Mouse (Mus musculus) E14TG2a.4 (cell line): Measurements from ENCODE around the gene Xpot.

ENCODE experiments used
- CTCF ChIP-seq: conservative IDR thresholded peaks from 2 replicates; pipeline ENCODE4 v1.5.1; 2014; ENCODE audit warnings: low read length
- POU5F1 ChIP-seq: IDR thresholded peaks from 2 replicates; pipeline ENCODE4 v1.6.1; 2014; ENCODE audit warnings: low read length, borderline replicate concordance

DNA sequence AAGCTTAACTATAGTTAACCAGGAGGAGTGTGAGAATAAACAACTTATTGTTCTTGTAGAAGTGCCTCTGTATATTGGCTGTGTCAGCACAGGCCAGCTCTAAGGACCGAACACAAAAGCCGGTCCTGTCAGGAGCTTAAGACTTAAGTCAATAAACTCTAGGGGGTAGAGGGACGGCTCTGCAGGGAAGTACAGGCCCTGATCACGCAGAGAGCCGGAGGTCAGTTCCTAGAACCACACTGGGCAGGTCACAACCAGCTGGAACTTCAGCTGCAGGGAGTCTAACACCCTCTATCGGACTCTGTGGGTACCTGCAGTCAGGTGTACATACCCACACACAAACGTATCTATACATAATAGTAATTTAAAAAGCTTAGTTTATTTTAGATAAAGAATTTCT is 10.2 kb downstream of the Xpot start:
- no peak for TF ChIP-seq CTCF
- TF ChIP-seq POU5F1: no peak
